In the genomic region with DNA sequence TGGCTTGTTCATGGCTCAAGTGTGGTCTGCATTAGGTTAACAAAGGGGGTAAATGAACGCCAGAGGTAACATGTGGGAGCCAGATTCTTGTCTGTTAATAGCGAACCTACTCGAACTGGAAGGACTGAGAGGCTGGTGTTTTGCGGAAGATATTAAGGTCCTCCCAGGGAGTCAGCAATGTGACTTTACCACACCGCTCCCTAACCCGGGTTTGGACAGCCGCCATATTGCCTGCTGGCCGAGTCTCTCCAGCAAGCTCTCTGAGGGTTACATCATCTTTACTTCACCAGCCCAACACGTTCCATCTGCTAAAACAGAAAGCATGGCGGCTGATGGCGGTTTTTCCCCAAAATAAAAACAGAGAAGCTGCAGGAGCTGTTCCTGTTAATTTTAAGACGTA, we compare ENCODE assay signal across 8 mouse cellular contexts. TPM values are rescaled to one million over a fixed set of nuclear protein-coding genes. Genes with fewer than 3 reads are reported as not detected.
DNase-seq lines count a peak whose midpoint lies in the region; ATAC-seq and TF ChIP-seq lines count a peak whose summit lies in the region.

No protein-coding gene starts in this region.

- no peak overlapping the region for H3K27ac ChIP-seq in forebrain, postnatal 0 days (ENCODE audit: low read depth, low read length)
- H3K27ac ChIP-seq in forebrain, embryonic 15.5 days (replicated peaks): no peak overlapping the region
- peak overlapping the region; percentile 28; the same call in 1 of the 2 replicates for H3K27ac ChIP-seq in ES-E14 (ENCODE audit: insufficient read depth, low read depth, low read length, poor library complexity, severe bottlenecking)
- peak overlapping the region; percentile 90 for H3K27ac ChIP-seq in embryonic fibroblast, embryonic 13.5 days (ENCODE audit: insufficient read depth, low read length)
- H3K27ac ChIP-seq in forebrain, embryonic 16.5 days (ENCODE audit: low read length): no peak overlapping the region
- H3K27ac ChIP-seq in liver, embryonic 12.5 days: no peak overlapping the region

- H3K4me1 ChIP-seq in forebrain, postnatal 0 days (ENCODE audit: insufficient read depth): 0 out of 2 replicates have a peak, but pooled peaks cover 6% of the 10 kb centered on the region
- H3K4me1 ChIP-seq in forebrain, embryonic 15.5 days: peaks cover 12% of the 10 kb centered on the region
- peaks cover 6 to 7% of the 10 kb centered on the region in 2 experiments; a peak in 2 of 4 replicates for H3K4me1 ChIP-seq in ES-E14 (ENCODE audit: control insufficient read depth in 2 of 2, insufficient read depth in 2 of 2, low read length in 2 of 2, poor library complexity in 1 of 2)
- peaks cover 7% of the 10 kb centered on the region for H3K4me1 ChIP-seq in embryonic fibroblast, embryonic 13.5 days (ENCODE audit: control insufficient read depth, insufficient read depth, low read length)
- H3K4me1 ChIP-seq in forebrain, embryonic 16.5 days (replicated peaks; ENCODE audit: control insufficient read depth, insufficient read depth, low read length): peaks cover 3% of the 10 kb centered on the region; the same call in 1 of the 2 replicates
- peaks cover 3% of the 10 kb centered on the region; the same call in 1 of the 2 replicates for H3K4me1 ChIP-seq in liver, embryonic 12.5 days

- no peak overlapping the region for H3K4me3 ChIP-seq in forebrain, postnatal 0 days (ENCODE audit: low read depth, low read length)
- H3K4me3 ChIP-seq in forebrain, embryonic 15.5 days: no peak overlapping the region
- H3K4me3 ChIP-seq in ES-E14 (ENCODE audit: insufficient read depth in 1 of 2, low read depth in 1 of 2, low read length in 2 of 2, poor library complexity in 1 of 2, severe bottlenecking in 1 of 2): peak overlapping the region; percentile 7 to 8; a peak in 3 of 4 replicates
- no peak overlapping the region for H3K4me3 ChIP-seq in embryonic fibroblast, embryonic 13.5 days (ENCODE audit: insufficient read depth, low read length)
- H3K4me3 ChIP-seq in forebrain, embryonic 16.5 days (replicated peaks; ENCODE audit: low read length): no peak overlapping the region
- H3K4me3 ChIP-seq in liver, embryonic 12.5 days: no peak overlapping the region

- no peak for TF ChIP-seq POLR2A in embryonic fibroblast, embryonic 13.5 days (IDR thresholded peaks at IDR 0.05; ENCODE audit: low read depth, low read length)

- 73% methylated on average over 12 of the region's 12 CpGs for WGBS in forebrain, postnatal 0 days
- 77% methylated on average over 12 of the region's 12 CpGs for WGBS in forebrain, embryonic 15.5 days
- 70% methylated on average over 12 of the region's 12 CpGs for WGBS in forebrain, embryonic 16.5 days
- 79% methylated on average over 12 of the region's 12 CpGs for WGBS in liver, embryonic 12.5 days (ENCODE audit: insufficient replicate concordance)

- H3K36me3 ChIP-seq in forebrain, postnatal 0 days (ENCODE audit: insufficient read depth): peaks cover 17% of the 10 kb centered on the region
- H3K36me3 ChIP-seq in forebrain, embryonic 15.5 days: peaks cover 25% of the 10 kb centered on the region
- peaks cover 8% of the 10 kb centered on the region for H3K36me3 ChIP-seq in ES-E14 (ENCODE audit: control insufficient read depth, insufficient read depth, low read length, poor library complexity, severe bottlenecking)
- H3K36me3 ChIP-seq in forebrain, embryonic 16.5 days (ENCODE audit: control insufficient read depth, insufficient read depth): peaks cover 15% of the 10 kb centered on the region
- peaks cover 18% of the 10 kb centered on the region for H3K36me3 ChIP-seq in liver, embryonic 12.5 days

- H3K9ac ChIP-seq in forebrain, postnatal 0 days: no peak overlapping the region
- no peak overlapping the region for H3K9ac ChIP-seq in forebrain, embryonic 15.5 days (replicated peaks)
- peak overlapping the region; percentile 51; the same call in 1 of the 2 replicates for H3K9ac ChIP-seq in ES-E14 (ENCODE audit: insufficient read depth, low read depth, low read length, poor library complexity, severe bottlenecking)
- H3K9ac ChIP-seq in forebrain, embryonic 16.5 days (replicated peaks; ENCODE audit: low read depth, low read length): no peak overlapping the region
- no peak overlapping the region for H3K9ac ChIP-seq in liver, embryonic 12.5 days

- in situ Hi-C loops in ES-E14 (cut with MboI; ENCODE audit: low sequenced_read_pairs in 2 of 2, unreplicated experiment in 2 of 2): no loop called here

- H3K27me3 ChIP-seq in forebrain, postnatal 0 days (ENCODE audit: insufficient read depth, low read length): no peaks in the 10 kb centered on the region
- H3K27me3 ChIP-seq in forebrain, embryonic 15.5 days: no peaks in the 10 kb centered on the region
- no peaks in the 10 kb centered on the region for H3K27me3 ChIP-seq in forebrain, embryonic 16.5 days (replicated peaks; ENCODE audit: control insufficient read depth, insufficient read depth, low read length)
- H3K27me3 ChIP-seq in liver, embryonic 12.5 days (replicated peaks): peaks cover 4% of the 10 kb centered on the region; the same call in 1 of the 2 replicates

- 0 out of 2 replicates have a peak, but pooled peaks have one; percentile 8 for ATAC-seq in forebrain, postnatal 0 days
- ATAC-seq in forebrain, embryonic 15.5 days (replicated peaks): no peak
- no peak for ATAC-seq in forebrain, embryonic 16.5 days
- ATAC-seq in liver, embryonic 12.5 days: no peak

- DNase-seq in forebrain, postnatal 0 days: no peak
- DNase-seq in ES-E14 (ENCODE audit: low read depth, low spot score): no peak
- peak; percentile 28 to 55 for DNase-seq in kidney, postnatal 4 days
- no peak for DNase-seq in frontal cortex, postnatal 36 days (ENCODE audit: low spot score in 2 of 2)

- no peak overlapping the region for H3K4me2 ChIP-seq in forebrain, postnatal 0 days (ENCODE audit: low read depth)
- no peak overlapping the region for H3K4me2 ChIP-seq in forebrain, embryonic 15.5 days (replicated peaks)
- no peak overlapping the region for H3K4me2 ChIP-seq in forebrain, embryonic 16.5 days (ENCODE audit: low read length)
- H3K4me2 ChIP-seq in liver, embryonic 12.5 days: no peak overlapping the region

- TF ChIP-seq CTCF in forebrain, postnatal 0 days (IDR thresholded peaks at IDR 0.05; ENCODE audit: low read depth): no peak
- no peak for TF ChIP-seq CTCF in embryonic fibroblast, embryonic 13.5 days (IDR thresholded peaks at IDR 0.05; ENCODE audit: borderline replicate concordance, insufficient read depth, low read length)

- no peaks in the 10 kb centered on the region for H3K9me3 ChIP-seq in forebrain, postnatal 0 days (ENCODE audit: low read length)
- H3K9me3 ChIP-seq in forebrain, embryonic 15.5 days: no peaks in the 10 kb centered on the region
- H3K9me3 ChIP-seq in ES-E14 (ENCODE audit: control insufficient read depth, insufficient read depth, low read depth, low read length): no peaks in the 10 kb centered on the region
- no peaks in the 10 kb centered on the region for H3K9me3 ChIP-seq in forebrain, embryonic 16.5 days (ENCODE audit: control insufficient read depth, low read length)
- H3K9me3 ChIP-seq in liver, embryonic 12.5 days (replicated peaks): no peaks in the 10 kb centered on the region

TF ChIP-seq in ES-E14, 5 proteins besides CTCF, POLR2A, EP300 and RAD21:
- TF ChIP-seq ZNF384 (IDR thresholded peaks at IDR 0.05; ENCODE audit: low read depth, low read length) (no peak), MAFK (IDR thresholded peaks at IDR 0.05; ENCODE audit: insufficient read depth, low read depth, low read length) (no peak), CHD2 (IDR thresholded peaks at IDR 0.05; ENCODE audit: low read depth, low read length) (no peak), HCFC1 (IDR thresholded peaks at IDR 0.05; ENCODE audit: borderline replicate concordance, insufficient read depth, low read length) (no peak), ZC3H11A (IDR thresholded peaks at IDR 0.05; ENCODE audit: borderline replicate concordance, low read depth, low read length) (no peak)

RNA-seq across cellular contexts. Expression of gene Pkd2, which starts 6.5 kb away (rescaled TPM):
- 19.8 and 25.4 TPM in 2 replicates for total RNA-seq in forebrain, postnatal 0 days (2014; rRNA removed)
- 4.0 and 6.2 TPM in 2 replicates for polyA plus RNA-seq in forebrain, postnatal 0 days (2015; fragmentation: Nextera tagmentation; extraction: Ambion mirVana)
- polyA plus RNA-seq in forebrain, embryonic 15.5 days (2015; fragmentation: Nextera tagmentation; extraction: Ambion mirVana): 8.2 TPM in 2 replicates
- total RNA-seq in ES-E14 (2012; rRNA removed): 38.7 and 64.4 TPM in 2 replicates
- 108 and 119 TPM in 2 replicates for polyA plus RNA-seq in embryonic fibroblast, embryonic 13.5 days (2011; ENCODE audit: insufficient read length, low read depth, missing spikeins)
- 7.0 and 7.8 TPM in 2 replicates for polyA plus RNA-seq in forebrain, embryonic 16.5 days (2015; fragmentation: Nextera tagmentation; extraction: Ambion mirVana)
- 4.1 and 4.3 TPM in 2 replicates for polyA plus RNA-seq in liver, embryonic 12.5 days (2016; fragmentation: Nextera tagmentation; extraction: Ambion mirVana)

RNA-seq across cellular contexts. Expression of gene Spp1, which starts 30.8 kb away (rescaled TPM):
- total RNA-seq in forebrain, postnatal 0 days (2014; rRNA removed): 28.4 and 80.6 TPM in 2 replicates
- polyA plus RNA-seq in forebrain, postnatal 0 days (2015; fragmentation: Nextera tagmentation; extraction: Ambion mirVana): 60.0 and 67.8 TPM in 2 replicates
- polyA plus RNA-seq in forebrain, embryonic 15.5 days (2015; fragmentation: Nextera tagmentation; extraction: Ambion mirVana): 6.7 and 8.9 TPM in 2 replicates
- total RNA-seq in ES-E14 (2012; rRNA removed): 654 and 1,326 TPM in 2 replicates
- polyA plus RNA-seq in embryonic fibroblast, embryonic 13.5 days (2011; ENCODE audit: insufficient read length, low read depth, missing spikeins): 2,527 and 5,389 TPM in 2 replicates
- 12.1 and 43.3 TPM in 2 replicates for polyA plus RNA-seq in forebrain, embryonic 16.5 days (2015; fragmentation: Nextera tagmentation; extraction: Ambion mirVana)
- polyA plus RNA-seq in liver, embryonic 12.5 days (2016; fragmentation: Nextera tagmentation; extraction: Ambion mirVana): 2.0 and 2.6 TPM in 2 replicates

RNA-seq across cellular contexts. Expression of gene BC005561, which starts 42.4 kb away (rescaled TPM):
- total RNA-seq in forebrain, postnatal 0 days (2014; rRNA removed): 6.6 and 9.1 TPM in 2 replicates
- polyA plus RNA-seq in forebrain, postnatal 0 days (2015; fragmentation: Nextera tagmentation; extraction: Ambion mirVana): 4.9 and 6.3 TPM in 2 replicates
- 13.3 and 14.0 TPM in 2 replicates for polyA plus RNA-seq in forebrain, embryonic 15.5 days (2015; fragmentation: Nextera tagmentation; extraction: Ambion mirVana)
- total RNA-seq in ES-E14 (2012; rRNA removed): 6.8 and 7.6 TPM in 2 replicates
- 6.5 and 7.2 TPM in 2 replicates for polyA plus RNA-seq in embryonic fibroblast, embryonic 13.5 days (2011; ENCODE audit: insufficient read length, low read depth, missing spikeins)
- polyA plus RNA-seq in forebrain, embryonic 16.5 days (2015; fragmentation: Nextera tagmentation; extraction: Ambion mirVana): 11.9 and 13.4 TPM in 2 replicates
- 5.0 and 5.2 TPM in 2 replicates for polyA plus RNA-seq in liver, embryonic 12.5 days (2016; fragmentation: Nextera tagmentation; extraction: Ambion mirVana)

Comparison
In these comparisons a context has a peak if more than half of its experiments do, and no peak if none do; other contexts are left out.
1. DNase-seq: peak in kidney, postnatal 4 days (2 of 2); none in forebrain, postnatal 0 days (single experiment), ES-E14 (single experiment) and frontal cortex, postnatal 36 days (0 of 2).
2. H3K27ac ChIP-seq: peak in ES-E14 (single experiment) and embryonic fibroblast, embryonic 13.5 days (single experiment); none in forebrain, postnatal 0 days (single experiment), forebrain, embryonic 15.5 days (single experiment), forebrain, embryonic 16.5 days (single experiment) and liver, embryonic 12.5 days (single experiment).
3. H3K4me3 ChIP-seq: peak in ES-E14 (2 of 2); none in forebrain, postnatal 0 days (single experiment), forebrain, embryonic 15.5 days (single experiment), embryonic fibroblast, embryonic 13.5 days (single experiment), forebrain, embryonic 16.5 days (single experiment) and liver, embryonic 12.5 days (single experiment).
4. RNA of gene Pkd2, which starts 6.5 kb away (polyA plus RNA-seq): 108 to 119 TPM in embryonic fibroblast, embryonic 13.5 days; 8.2 TPM in forebrain, embryonic 15.5 days, 7.0 to 7.8 TPM in forebrain, embryonic 16.5 days, 4.0 to 6.2 TPM in forebrain, postnatal 0 days and 4.1 to 4.3 TPM in liver, embryonic 12.5 days; every median in the first group is over 10 times any median in the second.
5. RNA of gene Spp1, which starts 30.8 kb away (polyA plus RNA-seq): 2,527 to 5,389 TPM in embryonic fibroblast, embryonic 13.5 days; 60.0 to 67.8 TPM in forebrain, postnatal 0 days, 12.1 to 43.3 TPM in forebrain, embryonic 16.5 days, 6.7 to 8.9 TPM in forebrain, embryonic 15.5 days and 2.0 to 2.6 TPM in liver, embryonic 12.5 days; every median in the first group is over 10 times any median in the second.